Mouse (Mus musculus) liver, embryonic 16.5 days (tissue): Measurements from ENCODE around the gene Tcte2. TPM values are rescaled to one million over a fixed set of nuclear protein-coding genes. Genes with fewer than 3 reads are reported as not detected.
A peak's percentile ranks its signal among the peaks of the same experiment; 100 is the strongest.

Experiments used
- ATAC-seq: fragments of 200-750 bp; cut with Nextera tagmentation; 2 replicates; pipeline ENCODE4 v1.8.0; 2017; ENCODE audit warnings: low read depth, mild to moderate bottlenecking, moderate number of reproducible peaks, moderate library complexity
- H3K27ac ChIP-seq: fragments of 300-500 bp; sonication (generic); 2 replicates; pipeline ENCODE4 v1.5.1; 2014; ENCODE audit warnings: mild to moderate bottlenecking, low read length
- H3K27me3 ChIP-seq: fragments of 300-500 bp; sonication (generic); 2 replicates; pipeline ENCODE4 v1.6.1; 2014; ENCODE audit warnings: low read depth, low read length, mixed read lengths; ENCODE audit not compliant: control insufficient read depth, insufficient read depth
- H3K36me3 ChIP-seq: fragments of 300-500 bp; sonication (generic); 2 replicates; pipeline ENCODE4 v1.6.1; 2014; ENCODE audit warnings: mild to moderate bottlenecking; ENCODE audit not compliant: control insufficient read depth, insufficient read depth
- H3K4me1 ChIP-seq: fragments of 300-500 bp; sonication (generic); 2 replicates; pipeline ENCODE4 v1.6.1; 2014; ENCODE audit warnings: low read depth, low read length, mixed read lengths; ENCODE audit not compliant: control insufficient read depth
- H3K4me2 ChIP-seq: fragments of 300-500 bp; sonication (generic); 2 replicates; pipeline ENCODE4 v1.6.1; 2014; ENCODE audit warnings: low read depth, low read length, mixed read lengths
- H3K4me3 ChIP-seq: fragments of 300-500 bp; sonication (generic); 2 replicates; pipeline ENCODE4 v1.5.1; 2014; ENCODE audit warnings: low read depth, mild to moderate bottlenecking, low read length
- H3K9ac ChIP-seq: fragments of 300-500 bp; sonication (generic); 2 replicates; pipeline ENCODE4 v1.6.1; 2014; ENCODE audit warnings: low read depth, low read length
- H3K9me3 ChIP-seq: fragments of 300-500 bp; sonication (generic); replicated peaks from 2 replicates; pipeline ENCODE4 v1.6.1; 2016; ENCODE audit warnings: low read length; ENCODE audit not compliant: control insufficient read depth
- WGBS: fragments of 180-500 bp; shearing (Covaris S2); extraction: QIAGEN DNeasy Blood & Tissue Kit; methylation state at CpG from one replicate; pipeline ENCODE4 v1.1.7; 2014; ENCODE audit not compliant: insufficient replicate concordance; 5-methylcytosine and 5-hydroxymethylcytosine counted together
- polyA plus RNA-seq: library from polyadenylated mRNA; unstranded; fragments of >200 nt; fragmentation: Nextera tagmentation; extraction: Ambion mirVana; gene quantifications from 2 replicates; pipeline ENCODE4 v1.2.1, GENCODE M21; 2015

Tcte2 gene
- polyA plus RNA-seq, 1 experiment from 2014 or later: 1.1 TPM

DNA sequence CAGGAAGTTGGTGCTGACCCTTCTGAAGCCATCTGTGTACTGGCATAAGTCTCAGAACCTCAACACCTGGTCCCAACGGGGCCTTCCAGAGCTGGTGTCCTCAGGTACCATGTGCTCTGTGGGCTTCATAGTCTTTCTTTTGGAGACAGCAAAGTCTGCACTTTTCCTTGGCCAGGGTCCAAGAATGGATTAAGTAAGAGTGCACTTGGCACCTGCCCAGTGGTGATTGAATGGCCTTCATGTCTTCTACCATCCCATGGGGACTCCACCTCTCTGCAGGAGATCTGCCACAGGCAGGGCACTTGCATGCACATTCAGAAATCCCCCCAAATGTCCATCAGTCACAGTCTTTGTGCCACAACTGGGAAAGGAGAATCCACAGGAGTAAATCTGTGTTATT, 74.0 kb downstream of the Tcte2 start:
- Histone ChIP-seq H3K9me3 (no peaks in the 10 kb centered on the region), H3K4me2 (no peak overlapping the region), H3K4me1 (peaks cover 6% of the 10 kb centered on the region), H3K4me3 (no peak overlapping the region), H3K27me3 (no peaks in the 10 kb centered on the region), H3K36me3 (no peaks in the 10 kb centered on the region), H3K9ac (no peak overlapping the region), H3K27ac (no peak overlapping the region)
- no peak for ATAC-seq
- WGBS: 25% methylated on average over 1 of the region's 1 CpGs

DNA sequence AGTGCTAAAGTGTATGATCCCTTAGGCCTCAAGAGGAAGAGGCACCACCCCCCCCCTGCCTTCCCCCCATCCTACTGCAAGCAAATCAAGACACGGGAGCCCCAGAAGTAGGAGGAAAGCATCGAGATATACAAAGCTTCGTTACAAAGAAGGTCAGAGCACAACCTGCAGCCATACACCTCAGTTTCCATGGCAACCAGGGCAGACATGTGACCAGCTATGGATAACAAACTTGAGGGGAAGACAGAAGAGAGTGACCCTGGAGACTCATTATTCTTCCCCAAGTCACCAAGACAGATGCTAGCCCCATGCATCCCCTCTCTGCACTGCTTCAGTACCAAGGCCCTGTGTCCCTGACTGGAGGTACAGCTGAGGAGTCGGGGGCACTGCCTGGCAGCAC, 74.5 kb downstream of the Tcte2 start:
- Histone ChIP-seq H3K4me3 (no peak overlapping the region), H3K4me1 (peaks cover 6% of the 10 kb centered on the region), H3K4me2 (no peak overlapping the region), H3K27me3 (no peaks in the 10 kb centered on the region), H3K27ac (no peak overlapping the region), H3K9ac (no peak overlapping the region), H3K36me3 (no peaks in the 10 kb centered on the region), H3K9me3 (no peaks in the 10 kb centered on the region)
- no peak for ATAC-seq
- 57% methylated on average over 4 of the region's 4 CpGs for WGBS

DNA sequence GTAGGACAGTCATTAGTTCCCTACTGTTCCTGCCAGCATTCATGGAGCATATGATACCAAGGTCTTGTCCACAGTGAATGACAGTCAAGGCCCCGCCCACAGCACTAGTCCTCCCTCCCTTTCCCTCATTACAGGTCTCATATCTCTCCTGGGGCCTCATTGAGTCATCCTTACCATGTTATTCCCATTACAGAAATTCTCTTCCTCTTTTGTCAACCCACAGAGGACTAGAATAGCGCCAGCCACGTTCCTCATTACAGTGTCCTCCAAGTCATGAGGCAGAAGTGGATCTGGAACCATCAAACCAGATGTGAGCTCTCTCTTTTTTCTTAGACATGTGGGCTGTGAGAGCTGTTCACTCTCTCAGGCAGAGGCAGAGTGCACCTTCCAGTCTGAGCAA, 76.0 kb downstream of the Tcte2 start:
- H3K4me1 ChIP-seq: peaks cover 6% of the 10 kb centered on the region
- ATAC-seq: no peak
- WGBS: 34% methylated on average over 3 of the region's 3 CpGs

DNA sequence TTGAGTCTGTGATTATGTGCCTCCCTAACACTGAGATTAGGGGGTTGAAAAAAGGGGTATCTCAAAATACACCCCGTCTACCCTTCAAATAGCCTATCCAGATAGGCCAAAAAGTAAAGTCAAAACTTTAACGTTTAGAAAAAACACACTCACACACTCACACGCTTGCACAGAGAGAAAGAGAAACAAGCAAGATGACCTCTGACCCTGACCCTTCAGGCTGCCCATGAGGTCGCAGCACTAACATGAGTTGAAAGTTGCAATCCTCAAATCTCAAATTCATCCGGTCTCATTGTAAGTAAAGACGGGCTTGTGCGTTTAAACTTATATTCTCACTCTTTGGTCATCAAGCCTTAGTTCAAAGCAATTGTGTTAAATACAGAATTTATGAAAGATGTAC, 77.4 kb downstream of the Tcte2 start:
- no peaks in the 10 kb centered on the region for H3K9me3 ChIP-seq
- H3K4me1 ChIP-seq: peaks cover 6% of the 10 kb centered on the region
- H3K9ac ChIP-seq: no peak overlapping the region
- no peaks in the 10 kb centered on the region for H3K36me3 ChIP-seq
- H3K4me3 ChIP-seq: no peak overlapping the region
- no peaks in the 10 kb centered on the region for H3K27me3 ChIP-seq
- ATAC-seq: no peak
- WGBS: 38% methylated on average over 7 of the region's 7 CpGs
- no peak overlapping the region for H3K4me2 ChIP-seq
- peak overlapping the region; percentile 84; the same call in 1 of the 2 replicates for H3K27ac ChIP-seq

More for the DNA sequence above, 76.0 kb downstream of the Tcte2 start:
- Histone ChIP-seq H3K9ac (no peak overlapping the region), H3K27me3 (no peaks in the 10 kb centered on the region), H3K9me3 (no peaks in the 10 kb centered on the region), H3K36me3 (no peaks in the 10 kb centered on the region), H3K4me2 (no peak overlapping the region), H3K27ac (no peak overlapping the region), H3K4me3 (no peak overlapping the region)

DNA sequence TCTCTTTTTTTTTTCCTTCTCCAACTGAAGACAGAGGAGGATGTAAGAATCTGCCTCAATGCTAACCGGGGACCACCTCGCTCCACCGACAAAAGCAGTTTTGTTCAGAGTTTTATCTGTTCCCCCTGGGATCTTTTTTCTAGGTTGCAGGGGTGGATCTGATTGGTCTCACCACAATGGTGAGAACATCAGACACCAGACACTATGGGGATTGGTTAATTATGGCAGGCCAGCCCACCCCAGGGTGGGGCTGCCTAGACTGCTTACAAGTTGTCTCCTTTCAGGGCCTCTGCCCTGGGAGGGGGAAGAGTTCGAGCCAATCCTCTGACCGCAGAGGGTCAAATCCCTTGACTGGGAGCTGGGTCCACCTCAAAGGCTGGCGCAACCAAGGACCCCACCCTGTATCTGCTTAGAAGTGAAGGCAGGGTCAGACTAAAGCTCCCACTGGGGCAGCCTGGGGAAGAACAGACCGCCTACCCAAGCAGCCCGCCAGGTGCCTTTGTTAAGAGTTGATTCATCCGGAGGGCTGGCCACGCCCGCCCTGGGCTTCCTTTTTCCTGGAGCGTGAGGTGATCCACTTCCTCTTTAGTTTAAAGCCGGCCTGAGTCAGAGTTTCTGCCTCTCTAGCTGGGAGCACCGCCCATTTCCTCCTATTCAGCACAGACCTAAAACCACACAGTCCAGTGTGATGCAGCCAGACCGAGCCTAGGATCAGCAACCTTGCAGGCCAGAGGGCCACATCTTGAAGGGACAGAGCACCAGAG, 78.0 kb downstream of the Tcte2 start:
- Histone ChIP-seq H3K4me3 (peak overlapping the region; percentile 24), H3K4me1 (peaks cover 6% of the 10 kb centered on the region), H3K4me2 (peak overlapping the region; percentile 43), H3K36me3 (no peaks in the 10 kb centered on the region), H3K9ac (peak overlapping the region; percentile 22; the same call in 1 of the 2 replicates), H3K27me3 (no peaks in the 10 kb centered on the region), H3K9me3 (no peaks in the 10 kb centered on the region), H3K27ac (peak overlapping the region; percentile 84)
- WGBS: 7% methylated on average over 15 of the region's 15 CpGs
- peak; percentile 82 for ATAC-seq

DNA sequence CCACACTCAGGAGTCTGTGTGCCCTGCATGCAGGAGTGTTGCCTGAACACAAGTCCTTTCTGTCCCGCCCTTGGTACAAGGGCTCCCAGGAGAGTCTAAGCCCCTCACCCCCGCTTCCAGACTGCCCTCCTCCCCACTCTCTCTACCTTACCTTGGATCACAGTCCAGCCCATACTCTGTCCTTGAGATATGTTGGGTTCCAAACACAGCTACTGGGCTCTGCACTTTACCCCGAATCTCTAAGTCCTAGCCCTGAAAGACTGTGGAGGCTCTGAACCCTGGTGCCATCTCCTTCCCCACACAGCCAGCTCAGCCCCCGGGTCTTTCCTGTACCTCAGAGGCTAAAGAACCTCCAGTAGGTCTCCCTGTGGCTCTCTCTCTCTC, 78.6 kb downstream of the Tcte2 start:
- no peaks in the 10 kb centered on the region for H3K9me3 ChIP-seq
- 4% methylated on average over 4 of the region's 4 CpGs for WGBS
- H3K27me3 ChIP-seq: no peaks in the 10 kb centered on the region
- H3K4me1 ChIP-seq: peaks cover 6% of the 10 kb centered on the region
- no peaks in the 10 kb centered on the region for H3K36me3 ChIP-seq
- no peak overlapping the region for H3K9ac ChIP-seq
- peak; percentile 0; the same call in 1 of the 2 replicates for ATAC-seq
- H3K4me3 ChIP-seq: peak overlapping the region; percentile 4; the same call in 1 of the 2 replicates
- H3K4me2 ChIP-seq: peak overlapping the region; percentile 43
- H3K27ac ChIP-seq: peak overlapping the region; percentile 84

DNA sequence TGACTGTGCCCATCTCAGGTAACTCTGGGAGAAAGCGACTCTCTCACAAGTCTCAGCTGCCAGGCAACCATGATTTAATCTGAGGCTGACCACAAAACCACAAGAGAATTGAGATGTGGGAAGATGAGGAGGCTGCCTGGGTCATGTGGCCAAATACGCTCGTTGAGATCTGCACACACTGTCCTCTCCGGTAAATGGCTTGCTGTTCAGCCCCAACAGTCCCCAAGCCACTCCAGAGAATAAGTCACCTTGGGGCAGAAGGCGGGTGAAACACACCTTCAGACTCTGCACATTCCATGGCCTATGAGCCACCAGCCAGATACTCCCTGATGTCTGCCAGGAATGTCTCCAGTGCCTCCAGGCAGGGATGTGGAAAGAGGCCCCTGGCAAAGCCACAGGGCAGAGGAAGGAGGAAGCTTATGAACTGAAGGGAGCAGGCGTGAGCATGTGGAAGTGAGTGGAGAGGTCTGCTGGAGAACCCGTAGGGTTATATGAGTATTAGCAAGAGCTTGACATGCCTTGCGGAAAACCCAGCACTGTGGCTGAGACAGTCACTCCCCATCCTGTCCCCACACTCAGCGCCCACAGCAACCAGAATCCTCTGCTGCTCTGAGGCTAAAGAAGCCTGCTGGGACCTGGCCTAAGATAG, 79.1 kb downstream of the Tcte2 start:
- Histone ChIP-seq H3K27me3 (no peaks in the 10 kb centered on the region), H3K9ac (no peak overlapping the region), H3K4me3 (peak overlapping the region; percentile 4), H3K27ac (peak overlapping the region; percentile 84), H3K36me3 (no peaks in the 10 kb centered on the region), H3K9me3 (no peaks in the 10 kb centered on the region), H3K4me2 (peak overlapping the region; percentile 43), H3K4me1 (peaks cover 6% of the 10 kb centered on the region)
- WGBS: 17% methylated on average over 9 of the region's 9 CpGs
- no peak for ATAC-seq

DNA sequence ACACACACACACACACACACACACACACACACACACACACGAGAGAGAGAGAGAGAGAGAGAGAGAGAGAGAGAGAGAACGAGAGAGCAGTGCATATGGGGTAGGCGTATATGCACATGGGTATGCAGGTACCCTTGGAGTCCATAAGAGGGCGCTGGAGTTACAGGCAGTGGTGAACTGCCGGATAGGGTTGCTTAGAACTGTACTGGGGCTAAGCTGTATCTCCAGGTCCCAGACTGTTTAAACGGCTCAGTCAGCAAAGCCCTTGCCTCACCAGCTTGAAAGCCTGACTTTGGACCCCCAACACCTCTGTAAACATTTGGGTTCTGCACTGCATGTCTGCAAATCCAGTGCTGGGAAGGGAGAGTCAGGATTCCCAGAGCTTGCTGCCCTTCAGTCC, 79.9 kb downstream of the Tcte2 start:
- Histone ChIP-seq H3K4me2 (peak overlapping the region; percentile 43), H3K36me3 (no peaks in the 10 kb centered on the region), H3K4me3 (no peak overlapping the region; the same call in 1 of the 2 replicates), H3K27ac (no peak overlapping the region), H3K27me3 (no peaks in the 10 kb centered on the region), H3K4me1 (peaks cover 6% of the 10 kb centered on the region), H3K9me3 (no peaks in the 10 kb centered on the region), H3K9ac (no peak overlapping the region)
- 76% methylated on average over 5 of the region's 6 CpGs for WGBS
- 0 out of 2 replicates have a peak, but pooled peaks have one; percentile 10 for ATAC-seq

DNA sequence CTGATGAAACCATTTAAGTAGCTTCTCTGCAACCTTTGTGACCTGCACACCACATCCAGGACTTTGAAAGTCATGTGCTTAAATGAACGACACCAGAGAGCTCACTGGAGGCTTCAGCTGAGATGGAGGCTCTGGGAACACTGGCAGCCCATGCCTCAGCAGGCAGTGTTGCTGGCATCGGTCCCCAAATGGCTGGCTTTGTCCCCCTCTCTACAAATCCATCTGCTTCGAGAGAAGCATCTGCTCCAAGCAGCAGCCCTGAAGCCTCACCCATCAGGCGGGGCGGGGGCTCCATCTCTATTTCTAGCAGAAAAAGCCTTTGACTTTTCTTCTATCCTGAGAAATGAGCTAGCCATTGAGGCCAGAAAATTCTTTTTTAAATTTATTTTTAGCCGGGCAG, 80.5 kb downstream of the Tcte2 start:
- whole genome bisulfite sequencing: 63% methylated on average over 6 of the region's 6 CpGs
- Histone ChIP-seq H3K9ac (no peak overlapping the region), H3K9me3 (no peaks in the 10 kb centered on the region), H3K4me1 (peaks cover 6% of the 10 kb centered on the region), H3K27me3 (no peaks in the 10 kb centered on the region), H3K36me3 (no peaks in the 10 kb centered on the region), H3K4me2 (no peak overlapping the region), H3K4me3 (no peak overlapping the region), H3K27ac (no peak overlapping the region)
- no peak for ATAC-seq
